Mouse (Mus musculus) adrenal gland, postnatal 4 days (tissue): ENCODE data around the gene Itga6. TPM values are rescaled to one million over a fixed set of nuclear protein-coding genes. Genes with fewer than 3 reads are reported as not detected.

Source experiments
- DNase-seq, 2 experiments: peaks; one replicate each; pipeline ENCODE4 v3.0.0; 2021 to 2022; ENCODE audit warnings: low spot score in 2 of 2, mixed read lengths in 2 of 2
- total RNA-seq, 2 experiments: library from RNA; stranded (reverse); gene quantifications; 2 replicates each; pipeline ENCODE4 v1.2.3; 2021

Itga6 gene
- total RNA-seq, 2 experiments from 2014 or later = 240 to 287 TPM

GRCm38 (mm10) chr2:71730623-71731612 lies 14.5 kb upstream of the Itga6 start:
- DNase-seq = no peak

GRCm38 (mm10) chr2:71734792-71735392 lies 10.5 kb upstream of the Itga6 start:
- no peak for DNase-seq

- DNase-seq = no peak
Measured at GRCm38 (mm10) chr2:71735541-71736159, 9.8 kb upstream of the Itga6 start.

GRCm38 (mm10) chr2:71736213-71736612 lies 9.2 kb upstream of the Itga6 start:
- no peak for DNase-seq

- DNase-seq = no peak
Measured at GRCm38 (mm10) chr2:71739173-71739860, 6.1 kb upstream of the Itga6 start.

- DNase-seq = no peak
Measured at GRCm38 (mm10) chr2:71742557-71742956, 2.9 kb upstream of the Itga6 start.

GRCm38 (mm10) chr2:71743377-71743776 lies 2.0 kb upstream of the Itga6 start:
- no peak for DNase-seq

- no peak for DNase-seq
Measured at GRCm38 (mm10) chr2:71744320-71744719, 1.1 kb upstream of the Itga6 start.

- DNase-seq = no peak
Measured at GRCm38 (mm10) chr2:71744861-71745507, 432 bp upstream of the Itga6 start.

- DNase-seq = no peak
Measured at GRCm38 (mm10) chr2:71748451-71748850, 3.0 kb downstream of the Itga6 start.

GRCm38 (mm10) chr2:71749367-71750086 lies 4.1 kb downstream of the Itga6 start:
- DNase-seq = no peak

- no peak for DNase-seq
Measured at GRCm38 (mm10) chr2:71750087-71750453, 4.7 kb downstream of the Itga6 start.

- no peak for DNase-seq
Measured at GRCm38 (mm10) chr2:71751336-71751735, 5.9 kb downstream of the Itga6 start.

- DNase-seq = no peak
Measured at GRCm38 (mm10) chr2:71751863-71752262, 6.4 kb downstream of the Itga6 start.

- no peak for DNase-seq
Measured at GRCm38 (mm10) chr2:71752383-71752782, 7.0 kb downstream of the Itga6 start.

GRCm38 (mm10) chr2:71753161-71753560 lies 7.7 kb downstream of the Itga6 start:
- no peak for DNase-seq

GRCm38 (mm10) chr2:71755748-71756147 lies 10.3 kb downstream of the Itga6 start:
- no peak for DNase-seq

- DNase-seq = no peak
Measured at GRCm38 (mm10) chr2:71757098-71757497, 11.7 kb downstream of the Itga6 start.

- DNase-seq = no peak
Measured at GRCm38 (mm10) chr2:71758591-71759531, 13.4 kb downstream of the Itga6 start.
